Mouse (Mus musculus) CD4-positive, CD25-positive, alpha-beta regulatory T cell, adult 4 months (primary cell): ENCODE results near the gene Hdc. TPM values are rescaled to one million over a fixed set of nuclear protein-coding genes. Genes with fewer than 3 reads are reported as not detected.

Experiments used
- ATAC-seq: one replicate; pipeline ENCODE4 v1.8.0; 2017
- polyA plus RNA-seq, 2 experiments: library from polyadenylated mRNA; unstranded; fragments of 100-300 nt; shearing (Covaris generic); gene quantifications; one replicate each; pipeline ENCODE4 v1.2.1; 2017

Hdc gene
- polyA plus RNA-seq, 2 experiments from 2014 or later, result 0.42 to 0.61 TPM

- ATAC-seq, result peak; percentile 46
Observed at GRCm38 (mm10) chr2:126599005-126599404, 20.1 kb downstream of the Hdc start.

GRCm38 (mm10) chr2:126598359-126598758, 20.7 kb downstream of the Hdc start:
- ATAC-seq, result no peak

- ATAC-seq, result peak; percentile 80
Observed at GRCm38 (mm10) chr2:126597279-126598241, 21.5 kb downstream of the Hdc start.

DNA sequence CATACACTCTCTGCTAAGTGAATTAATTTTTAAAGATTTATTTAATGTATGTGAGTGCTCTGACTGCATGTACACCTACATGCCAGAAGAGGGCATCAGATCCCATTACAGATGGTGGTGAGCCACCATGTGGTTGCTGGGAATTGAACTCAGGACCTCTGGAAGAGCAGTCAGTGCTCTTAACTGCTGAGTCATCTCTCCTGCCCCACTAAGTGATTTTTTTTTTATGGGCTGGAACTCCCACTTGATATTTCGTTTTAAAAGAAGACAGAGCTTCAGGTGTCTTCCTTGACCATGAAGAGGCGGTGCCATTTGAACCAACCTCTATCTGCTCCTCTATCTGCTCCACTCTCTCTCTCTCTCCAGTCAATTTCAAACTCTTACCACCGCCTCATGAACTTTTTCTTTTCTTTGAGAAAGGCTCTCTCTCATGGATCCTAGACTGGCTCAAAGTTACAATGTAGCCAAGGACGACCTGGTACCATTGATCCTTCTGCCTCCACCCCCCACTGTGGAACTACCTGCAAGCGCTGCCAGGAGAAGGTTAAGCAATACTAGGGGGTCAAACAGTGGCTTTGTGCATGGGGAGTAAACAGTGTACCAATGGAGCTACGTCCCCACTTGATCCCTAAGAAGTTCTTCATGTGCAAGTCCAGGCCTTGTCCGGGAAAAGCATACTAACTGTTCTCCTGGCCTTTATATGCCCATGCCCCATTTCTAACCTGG, 22.6 kb downstream of the Hdc start:
- ATAC-seq, result no peak

- peak; percentile 66 for ATAC-seq
Observed at GRCm38 (mm10) chr2:126593831-126594610, 25.1 kb downstream of the Hdc start.

DNA sequence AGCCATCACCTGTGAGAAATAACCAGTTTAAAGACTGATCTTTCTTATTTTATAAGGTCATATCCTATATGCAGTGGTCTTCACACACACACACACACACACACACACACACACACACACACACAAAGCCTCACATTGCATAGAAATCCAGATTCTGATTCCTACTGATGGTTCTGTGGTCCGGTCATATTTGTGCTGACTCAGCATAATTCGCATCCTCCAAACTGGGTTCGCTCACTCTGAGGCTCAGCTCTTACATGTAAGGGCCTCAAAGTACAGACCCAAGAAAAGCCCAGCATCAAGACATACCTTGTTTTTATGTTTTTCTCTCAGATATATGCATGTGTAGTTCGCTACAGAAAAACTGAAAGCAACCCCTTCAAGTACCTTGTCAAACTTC, 27.8 kb downstream of the Hdc start:
- no peak for ATAC-seq

DNA sequence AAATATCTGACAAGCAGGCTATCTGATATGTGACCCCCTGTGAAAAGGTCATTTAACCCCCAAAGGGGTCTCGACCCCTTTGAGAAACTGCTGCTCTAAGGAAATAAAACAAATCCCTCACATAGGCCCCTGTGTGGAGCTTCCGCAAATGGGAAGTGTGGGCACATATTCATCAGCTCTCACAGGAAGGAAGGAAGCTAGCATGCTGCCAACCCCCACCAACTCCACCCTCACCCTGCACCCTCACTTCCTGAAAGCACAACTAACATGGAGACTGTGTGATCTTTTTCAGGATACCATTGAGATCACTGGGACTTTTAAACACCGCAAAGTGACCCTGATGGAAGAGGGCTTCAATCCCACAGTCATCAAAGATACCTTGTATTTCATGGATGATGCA, 31.6 kb downstream of the Hdc start:
- ATAC-seq, result no peak

- no peak for ATAC-seq
Observed at GRCm38 (mm10) chr2:126584621-126585369, 34.3 kb downstream of the Hdc start.

DNA sequence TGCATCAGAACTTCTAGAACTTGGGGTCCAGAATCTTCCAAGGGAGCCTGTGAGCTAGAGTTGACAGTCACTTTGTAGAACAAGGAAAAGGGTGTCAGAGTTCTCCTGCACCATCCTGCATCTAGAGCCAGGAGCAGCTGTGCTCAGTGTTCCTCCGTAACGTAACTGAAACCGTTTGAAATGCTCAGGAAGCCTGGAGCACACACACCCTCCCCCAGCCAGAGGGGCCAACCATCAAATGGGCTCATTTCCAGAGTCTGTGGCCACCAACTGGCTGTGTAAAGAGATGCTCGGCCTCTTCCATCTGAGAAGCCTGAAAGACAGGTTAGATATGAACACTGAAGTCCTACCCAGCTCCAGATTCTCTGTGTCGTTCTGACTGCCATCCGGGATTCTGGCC, 35.1 kb downstream of the Hdc start:
- no peak for ATAC-seq

DNA sequence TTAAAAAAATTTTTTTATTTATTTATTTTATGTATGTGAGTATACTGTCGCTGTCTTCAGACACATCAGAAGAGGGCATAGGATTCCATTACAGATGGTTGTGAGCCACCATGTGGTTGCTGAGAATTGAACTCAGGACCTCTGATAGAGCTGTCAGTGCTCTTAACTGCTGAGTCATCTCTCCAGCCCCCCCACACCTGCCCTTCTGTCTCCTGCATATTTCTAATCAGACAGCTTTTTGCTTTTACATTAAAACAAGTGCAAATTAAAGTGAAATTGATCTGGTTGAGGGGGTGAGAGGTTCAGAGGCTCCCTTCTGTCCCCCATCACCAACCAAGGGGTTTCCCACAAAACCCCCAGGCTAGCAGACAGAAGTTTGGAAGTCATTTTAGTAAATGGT, 39.8 kb downstream of the Hdc start:
- no peak for ATAC-seq

DNA sequence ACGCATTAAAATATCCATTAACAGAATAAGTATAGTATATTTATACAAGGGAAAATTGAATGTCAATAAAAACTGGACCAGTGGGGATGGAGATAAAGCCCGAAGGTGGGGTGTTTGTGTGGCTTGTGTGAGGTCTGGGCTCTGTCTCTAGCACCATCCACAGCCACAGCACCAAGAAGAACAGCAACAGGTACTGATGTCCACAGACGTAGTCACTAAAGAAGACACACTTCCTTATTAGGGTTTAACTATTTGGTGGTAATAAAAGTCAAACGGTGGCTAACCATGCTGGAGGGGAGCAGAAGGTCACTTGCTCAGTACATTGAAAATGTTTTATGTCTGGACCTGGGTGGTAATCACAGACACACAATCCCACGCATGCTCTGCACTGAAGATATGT, 41.7 kb downstream of the Hdc start:
- ATAC-seq, result no peak

- ATAC-seq, result no peak
Observed at GRCm38 (mm10) chr2:126575391-126576176, 43.5 kb downstream of the Hdc start.

DNA sequence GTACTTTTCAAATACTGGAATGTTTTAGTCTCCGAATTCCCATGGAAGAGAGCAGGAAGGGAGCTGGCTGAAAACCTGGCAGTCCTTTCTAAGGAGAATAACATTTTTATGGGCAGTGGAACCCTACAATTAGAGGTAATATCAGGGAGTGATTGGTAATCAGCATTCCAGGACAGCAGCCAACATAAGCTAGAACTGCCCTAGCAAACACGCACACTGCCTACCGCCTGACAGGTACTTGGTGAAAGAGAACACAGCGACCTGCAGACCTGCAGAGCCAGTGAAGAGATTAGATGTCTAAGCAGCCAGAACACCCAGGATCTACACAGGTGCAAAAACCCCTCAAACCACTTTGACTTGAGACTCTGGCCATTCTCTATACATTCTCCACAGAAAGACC, 46.4 kb downstream of the Hdc start:
- ATAC-seq, result no peak

GRCm38 (mm10) chr2:126572163-126572562, 46.9 kb downstream of the Hdc start:
- no peak for ATAC-seq

DNA sequence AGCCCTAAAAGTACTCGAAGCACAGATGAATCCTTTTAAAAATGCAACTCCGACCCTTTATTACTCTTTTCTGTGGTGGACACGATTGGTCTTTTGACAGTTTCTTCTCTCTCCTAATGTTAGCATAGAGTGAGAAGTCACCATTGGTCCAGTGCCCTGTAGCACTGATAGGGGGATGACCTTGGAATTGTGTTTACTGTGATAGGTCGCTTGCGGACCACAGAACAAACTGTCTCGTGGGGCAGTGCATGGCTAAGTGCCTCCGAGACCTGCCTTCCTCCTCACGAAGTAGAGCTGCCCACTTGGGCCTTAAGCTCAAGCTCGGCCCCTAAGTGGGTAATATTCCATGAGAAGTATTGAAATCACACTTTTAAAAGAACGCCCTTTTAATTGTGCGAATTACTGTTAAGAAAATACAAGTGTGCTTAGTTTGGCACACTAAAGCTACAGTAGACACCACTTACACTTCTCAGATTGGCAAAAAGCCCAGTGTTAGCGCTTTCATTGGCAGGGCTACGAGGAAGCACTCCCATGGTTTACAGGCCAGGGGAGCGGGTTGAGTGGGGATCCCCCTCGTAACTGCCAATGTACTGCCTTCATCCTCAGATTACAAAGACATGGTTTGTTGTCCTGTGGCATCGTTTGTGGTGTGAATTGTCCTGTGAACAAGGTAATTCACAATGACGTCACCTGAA, 55.5 kb downstream of the Hdc start:
- no peak for ATAC-seq

DNA sequence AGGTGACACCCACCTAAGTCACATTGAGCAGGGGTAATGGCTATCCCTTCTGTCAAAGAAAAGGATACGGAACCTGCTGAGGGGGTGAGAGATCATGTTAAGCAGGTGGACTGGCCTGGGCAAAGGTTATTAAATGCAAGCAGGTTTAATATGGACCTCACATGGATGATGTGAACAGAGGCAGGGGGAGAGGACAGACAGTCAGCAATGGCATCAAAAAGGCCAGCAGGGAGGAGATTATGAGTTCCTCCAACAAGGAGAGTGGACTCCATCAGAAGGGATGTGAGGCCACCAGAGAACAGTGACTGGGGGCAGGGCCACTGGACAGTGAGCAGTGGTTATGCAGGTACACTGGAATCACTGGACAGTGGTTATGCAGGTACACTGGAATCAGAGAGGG, 59.0 kb downstream of the Hdc start:
- no peak for ATAC-seq

DNA sequence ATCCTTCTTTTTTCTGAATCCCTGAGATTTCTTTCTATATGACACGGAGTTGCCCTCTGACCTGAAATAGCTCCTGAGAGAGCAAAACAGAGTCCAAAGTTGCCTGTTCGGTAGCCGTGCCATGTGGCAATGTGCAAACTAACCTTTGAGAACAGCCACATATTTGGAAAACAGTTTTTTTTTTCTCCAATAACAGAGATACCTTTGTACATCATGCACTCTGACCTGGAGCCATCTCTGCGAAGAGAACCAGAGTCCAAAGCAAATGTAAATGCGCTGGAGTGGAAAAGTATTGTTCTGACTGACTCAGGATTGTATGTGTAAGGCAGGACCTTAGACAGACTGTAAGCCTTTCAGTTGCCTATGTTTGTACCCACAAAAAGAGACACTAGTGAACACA, 63.6 kb downstream of the Hdc start:
- no peak for ATAC-seq

DNA sequence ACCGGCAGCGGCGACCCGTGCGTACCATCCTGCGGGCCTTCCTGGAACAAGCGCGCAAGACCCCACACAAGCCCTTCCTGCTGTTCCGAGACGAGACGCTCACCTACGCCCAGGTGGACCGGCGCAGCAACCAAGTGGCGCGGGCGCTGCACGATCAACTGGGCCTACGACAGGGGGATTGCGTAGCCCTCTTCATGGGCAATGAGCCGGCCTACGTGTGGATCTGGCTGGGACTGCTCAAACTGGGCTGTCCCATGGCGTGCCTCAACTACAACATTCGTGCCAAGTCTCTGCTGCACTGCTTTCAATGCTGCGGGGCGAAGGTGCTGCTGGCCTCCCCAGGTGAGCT, 65.8 kb downstream of the Hdc start:
- ATAC-seq, result no peak

DNA sequence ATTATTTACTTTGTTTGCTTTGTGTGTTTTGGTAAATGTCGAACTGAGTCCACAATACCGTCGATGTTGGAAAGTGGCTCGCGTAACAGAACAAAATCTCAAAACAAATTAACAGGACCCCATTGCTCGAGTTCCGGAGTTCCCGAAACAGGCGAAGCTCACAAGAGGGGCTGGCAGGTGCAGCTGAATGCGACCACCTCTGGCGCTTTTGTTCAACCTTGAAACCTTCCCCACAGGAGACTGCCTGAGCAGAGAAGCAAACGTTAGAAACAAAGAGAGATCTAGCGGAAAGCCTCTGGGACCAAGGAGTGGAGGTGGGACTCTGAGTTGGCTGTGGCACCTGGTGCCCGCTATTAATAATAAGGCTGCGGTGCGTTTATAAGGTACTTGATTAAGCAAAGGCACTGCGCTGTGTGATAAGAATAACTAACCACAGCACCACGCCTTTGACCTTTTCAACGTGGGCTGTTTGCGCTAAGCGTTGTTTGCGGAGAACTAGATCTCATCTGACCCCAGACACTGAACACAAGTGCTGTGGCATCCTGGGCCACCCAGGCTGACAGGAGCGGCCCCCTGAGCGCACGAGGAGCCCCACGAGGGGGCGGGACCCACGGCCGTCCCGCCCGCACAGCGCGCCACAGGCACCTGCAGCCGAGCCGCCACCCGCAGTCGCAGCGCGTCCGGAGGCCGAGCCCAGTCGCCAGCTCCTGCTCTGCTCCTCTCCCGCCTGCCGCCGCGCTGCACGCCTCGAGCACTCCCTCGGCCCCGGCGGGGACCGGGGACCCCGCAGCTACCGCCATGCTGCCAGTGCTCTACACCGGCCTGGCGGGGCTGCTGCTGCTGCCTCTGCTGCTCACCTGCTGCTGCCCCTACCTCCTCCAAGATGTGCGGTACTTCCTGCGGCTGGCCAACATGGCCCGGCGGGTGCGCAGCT, 66.5 kb downstream of the Hdc start, which contains the start of gene Slc27a2:
Gene Slc27a2 (plus strand): TSS at position 51 of the 934 bp plus-strand sequence.
- ATAC-seq, result no peak

DNA sequence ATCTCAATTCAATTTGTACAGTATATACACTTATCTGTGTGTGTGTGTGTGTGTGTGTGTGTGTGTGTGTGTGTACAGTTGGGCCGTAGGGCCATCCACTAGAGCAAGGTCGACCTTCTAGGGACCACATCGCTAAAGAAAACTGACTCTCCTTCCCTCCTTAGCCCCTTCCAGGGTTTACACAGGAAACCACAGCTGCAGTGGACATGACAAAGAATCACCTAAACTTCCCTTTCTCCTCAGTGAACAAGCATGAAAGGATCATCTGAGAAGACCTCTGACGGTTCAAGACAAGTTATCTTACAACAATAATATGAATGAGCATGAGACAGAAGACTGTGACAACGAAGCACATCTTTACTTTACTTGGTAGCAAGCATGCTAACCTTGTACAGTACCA, 67.2 kb downstream of the Hdc start:
- ATAC-seq, result no peak
